Mouse (Mus musculus): ENCODE results near the gene Slc22a3. TPM values are rescaled to one million over a fixed set of nuclear protein-coding genes. Genes with fewer than 3 reads are reported as not detected.

Gene Slc22a3
- polyA plus RNA-seq, 1 experiment from 2014 or later, result 0.59 TPM

Other genes with a start within 250 kb of the Slc22a3 start
- gene Map3k4, start 188.9 kb downstream of the Slc22a3 start, polyA plus RNA-seq (2015; fragmentation: Nextera tagmentation; extraction: Ambion mirVana), result 47.0 and 50.4 TPM in 2 replicates
- 4.2 TPM in 1 of 2 replicates, not detected in the other for gene Plg, start 129.1 kb downstream of the Slc22a3 start, polyA plus RNA-seq (2015; fragmentation: Nextera tagmentation; extraction: Ambion mirVana)
- gene Slc22a2, start 76.4 kb upstream of the Slc22a3 start, polyA plus RNA-seq (2015; fragmentation: Nextera tagmentation; extraction: Ambion mirVana), result 0.11 TPM in 1 of 2 replicates, not detected in the other
- 0.58 TPM in 1 of 2 replicates, not detected in the other for gene Slc22a1, start 168.1 kb upstream of the Slc22a3 start, polyA plus RNA-seq (2015; fragmentation: Nextera tagmentation; extraction: Ambion mirVana)

Measured in embryonic facial prominence, embryonic 13.5 days (tissue).